In the genomic region with DNA sequence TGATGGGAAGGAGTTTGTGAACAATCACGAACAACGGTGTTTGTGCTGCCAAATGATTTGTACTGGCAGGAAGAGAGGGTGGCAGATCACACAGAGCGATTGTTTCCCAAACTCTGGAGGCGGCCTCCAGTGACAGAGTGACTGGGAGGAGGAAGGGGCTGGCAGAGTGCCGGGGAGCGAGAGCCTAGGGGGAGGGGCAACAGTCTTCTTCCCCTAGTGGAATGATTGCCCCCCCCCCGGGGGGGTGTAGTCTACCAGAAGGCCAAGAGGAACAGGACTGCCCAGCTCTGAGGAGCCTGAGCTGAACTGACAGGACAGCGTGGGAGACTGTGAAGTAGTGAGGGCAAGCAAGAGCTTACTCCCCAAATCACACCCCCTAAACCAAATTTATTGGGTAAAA, we compare ENCODE assay signal across 8 mouse cellular contexts.
DNase-seq lines count a peak whose midpoint lies in the region; ATAC-seq and TF ChIP-seq lines count a peak whose summit lies in the region.

No protein-coding gene starts in this region.

- no peak for TF ChIP-seq CTCF in forebrain, postnatal 0 days (IDR thresholded peaks at IDR 0.05; ENCODE audit: low read depth)

- H3K27me3 ChIP-seq in megakaryocyte, embryonic 14.5 days (replicated peaks), result peaks cover 83% of the 10 kb centered on the region
- H3K27me3 ChIP-seq in forebrain, postnatal 0 days (ENCODE audit: insufficient read depth, low read length), result no peaks in the 10 kb centered on the region
- peaks cover 48% of the 10 kb centered on the region for H3K27me3 ChIP-seq in heart, embryonic 16.5 days (ENCODE audit: control insufficient read depth, insufficient read depth, low read length)
- peaks cover 20% of the 10 kb centered on the region; the same call in 1 of the 2 replicates for H3K27me3 ChIP-seq in kidney, embryonic 16.5 days (ENCODE audit: insufficient read depth, low read length)
- H3K27me3 ChIP-seq in limb, embryonic 14.5 days (ENCODE audit: control insufficient read depth, insufficient read depth, low read length), result 0 out of 2 replicates have a peak, but pooled peaks cover 6% of the 10 kb centered on the region
- no peaks in the 10 kb centered on the region for H3K27me3 ChIP-seq in neural tube, embryonic 14.5 days (ENCODE audit: control insufficient read depth, insufficient read depth, low read length)

- H3K9me3 ChIP-seq in megakaryocyte, embryonic 14.5 days, result peaks cover 17% of the 10 kb centered on the region
- H3K9me3 ChIP-seq in forebrain, postnatal 0 days (ENCODE audit: low read length), result no peaks in the 10 kb centered on the region
- H3K9me3 ChIP-seq in heart, embryonic 16.5 days (replicated peaks; ENCODE audit: control insufficient read depth, low read length), result no peaks in the 10 kb centered on the region
- H3K9me3 ChIP-seq in kidney, embryonic 16.5 days (ENCODE audit: low read length), result no peaks in the 10 kb centered on the region
- H3K9me3 ChIP-seq in limb, embryonic 14.5 days (ENCODE audit: control insufficient read depth, low read length), result no peaks in the 10 kb centered on the region
- no peaks in the 10 kb centered on the region for H3K9me3 ChIP-seq in neural tube, embryonic 14.5 days (ENCODE audit: control insufficient read depth, low read length)

- no peaks in the 10 kb centered on the region for H3K36me3 ChIP-seq in megakaryocyte, embryonic 14.5 days (replicated peaks; ENCODE audit: low read length)
- H3K36me3 ChIP-seq in forebrain, postnatal 0 days (ENCODE audit: insufficient read depth), result no peaks in the 10 kb centered on the region
- H3K36me3 ChIP-seq in heart, embryonic 16.5 days (ENCODE audit: control insufficient read depth, insufficient read depth), result no peaks in the 10 kb centered on the region
- H3K36me3 ChIP-seq in kidney, embryonic 16.5 days (ENCODE audit: insufficient read depth, low read length), result no peaks in the 10 kb centered on the region
- H3K36me3 ChIP-seq in limb, embryonic 14.5 days (ENCODE audit: control insufficient read depth, insufficient read depth, low read length), result no peaks in the 10 kb centered on the region
- no peaks in the 10 kb centered on the region for H3K36me3 ChIP-seq in neural tube, embryonic 14.5 days (ENCODE audit: control insufficient read depth, insufficient read depth, low read length)

- 6% methylated on average over 8 of the region's 8 CpGs for WGBS in forebrain, postnatal 0 days
- WGBS in heart, embryonic 16.5 days, result 2% methylated on average over 8 of the region's 8 CpGs
- 1% methylated on average over 8 of the region's 8 CpGs for WGBS in kidney, embryonic 16.5 days
- 3% methylated on average over 8 of the region's 8 CpGs for WGBS in limb, embryonic 14.5 days
- WGBS in neural tube, embryonic 14.5 days, result 2% methylated on average over 8 of the region's 8 CpGs

- ATAC-seq in megakaryocyte, adult 5-6 weeks (ENCODE audit: poor library complexity, severe bottlenecking), result no peak
- ATAC-seq in forebrain, postnatal 0 days, result peak; percentile 64
- ATAC-seq in heart, embryonic 16.5 days (replicated peaks; ENCODE audit: extremely low read depth, insufficient read depth, low FRiP score), result peak; percentile 78
- peak; percentile 77 for ATAC-seq in kidney, embryonic 16.5 days (ENCODE audit: low FRiP score, low TSS enrichment)
- peak; percentile 61; the same call in 1 of the 2 replicates for ATAC-seq in limb, embryonic 14.5 days (ENCODE audit: low FRiP score, low read depth)
- peak; percentile 47; the same call in 1 of the 2 replicates for ATAC-seq in neural tube, embryonic 14.5 days (ENCODE audit: low read depth)

- no peak overlapping the region for H3K9ac ChIP-seq in forebrain, postnatal 0 days
- no peak overlapping the region for H3K9ac ChIP-seq in heart, embryonic 16.5 days (ENCODE audit: low read length)
- H3K9ac ChIP-seq in kidney, embryonic 16.5 days (replicated peaks; ENCODE audit: low read length), result no peak overlapping the region; the same call in 1 of the 2 replicates
- 0 out of 2 replicates have a peak overlapping the region, but pooled peaks have one; percentile 12 for H3K9ac ChIP-seq in limb, embryonic 14.5 days (ENCODE audit: low read depth, low read length, severe bottlenecking)
- H3K9ac ChIP-seq in neural tube, embryonic 14.5 days (replicated peaks; ENCODE audit: low read depth, low read length), result no peak overlapping the region

- peak overlapping the region; percentile 69 for H3K4me3 ChIP-seq in megakaryocyte, embryonic 14.5 days (replicated peaks)
- H3K4me3 ChIP-seq in forebrain, postnatal 0 days (ENCODE audit: low read depth, low read length), result no peak overlapping the region
- peak overlapping the region; percentile 0; the same call in 1 of the 2 replicates for H3K4me3 ChIP-seq in heart, embryonic 16.5 days (ENCODE audit: low read length)
- no peak overlapping the region; the same call in 1 of the 2 replicates for H3K4me3 ChIP-seq in kidney, embryonic 16.5 days (ENCODE audit: low read length)
- no peak overlapping the region for H3K4me3 ChIP-seq in limb, embryonic 14.5 days (replicated peaks; ENCODE audit: low read length)
- no peak overlapping the region for H3K4me3 ChIP-seq in neural tube, embryonic 14.5 days (ENCODE audit: low read depth, low read length)

- DNase-seq in forebrain, postnatal 0 days, result peak; percentile 84
- peak; percentile 86 for DNase-seq in limb, embryonic 14.5 days (ENCODE audit: low spot score)
- peak; percentile 35 for DNase-seq in yolk sac, embryonic 10.5 days (ENCODE audit: low spot score)

- peaks cover 61% of the 10 kb centered on the region for H3K4me1 ChIP-seq in megakaryocyte, embryonic 14.5 days
- peaks cover 22% of the 10 kb centered on the region; the same call in 1 of the 2 replicates for H3K4me1 ChIP-seq in forebrain, postnatal 0 days (ENCODE audit: insufficient read depth)
- H3K4me1 ChIP-seq in heart, embryonic 16.5 days (ENCODE audit: control insufficient read depth, insufficient read depth, low read length), result peaks cover 14% of the 10 kb centered on the region
- H3K4me1 ChIP-seq in kidney, embryonic 16.5 days (ENCODE audit: insufficient read depth, low read length), result peaks cover 12% of the 10 kb centered on the region
- peaks cover 38% of the 10 kb centered on the region for H3K4me1 ChIP-seq in limb, embryonic 14.5 days (ENCODE audit: control insufficient read depth, insufficient read depth, low read length)
- peaks cover 45% of the 10 kb centered on the region for H3K4me1 ChIP-seq in neural tube, embryonic 14.5 days (ENCODE audit: control insufficient read depth, insufficient read depth, low read length)

- H3K4me2 ChIP-seq in forebrain, postnatal 0 days (ENCODE audit: low read depth), result 0 out of 2 replicates have a peak overlapping the region, but pooled peaks have one; percentile 8
- peak overlapping the region; percentile 52 for H3K4me2 ChIP-seq in heart, embryonic 16.5 days (ENCODE audit: low read depth, low read length)
- H3K4me2 ChIP-seq in kidney, embryonic 16.5 days (replicated peaks; ENCODE audit: low read depth, low read length), result peak overlapping the region; percentile 39
- peak overlapping the region; percentile 30 for H3K4me2 ChIP-seq in limb, embryonic 14.5 days (replicated peaks; ENCODE audit: low read depth, low read length, severe bottlenecking)
- no peak overlapping the region for H3K4me2 ChIP-seq in neural tube, embryonic 14.5 days (ENCODE audit: low read depth, low read length)

- H3K27ac ChIP-seq in forebrain, postnatal 0 days (ENCODE audit: low read depth, low read length), result peak overlapping the region; percentile 71
- no peak overlapping the region for H3K27ac ChIP-seq in heart, embryonic 16.5 days (ENCODE audit: low read length)
- H3K27ac ChIP-seq in kidney, embryonic 16.5 days (ENCODE audit: low read length), result no peak overlapping the region; the same call in 1 of the 2 replicates
- no peak overlapping the region for H3K27ac ChIP-seq in limb, embryonic 14.5 days (replicated peaks; ENCODE audit: low read depth, low read length)
- H3K27ac ChIP-seq in neural tube, embryonic 14.5 days (ENCODE audit: low read depth, low read length), result peak overlapping the region; percentile 72

- TF ChIP-seq POLR2A in limb, embryonic 14.5 days (IDR thresholded peaks at IDR 0.05; ENCODE audit: borderline replicate concordance, extremely low read depth, insufficient read depth, insufficient read length), result no peak

Comparison
In these comparisons a context has a peak if more than half of its experiments do, and no peak if none do; other contexts are left out.
1. H3K4me3 ChIP-seq: peak in megakaryocyte, embryonic 14.5 days (single experiment) and heart, embryonic 16.5 days (single experiment); none in forebrain, postnatal 0 days (single experiment), kidney, embryonic 16.5 days (single experiment), limb, embryonic 14.5 days (single experiment) and neural tube, embryonic 14.5 days (single experiment).
2. DNase-seq: peak in every context shown above with its lines; median percentile 86 in limb, embryonic 14.5 days; 84 in forebrain, postnatal 0 days; 35 in yolk sac, embryonic 10.5 days.
3. H3K27ac ChIP-seq: peak in forebrain, postnatal 0 days (single experiment) and neural tube, embryonic 14.5 days (single experiment); none in heart, embryonic 16.5 days (single experiment), kidney, embryonic 16.5 days (single experiment) and limb, embryonic 14.5 days (single experiment).